Mouse (Mus musculus) liver, embryonic 13.5 days (tissue): Measurements from ENCODE around the gene Txnip. TPM values are rescaled to one million over a fixed set of nuclear protein-coding genes. Genes with fewer than 3 reads are reported as not detected.
"Not testable (repeated sequence)": the region's sequence is repeated elsewhere in the genome, so short reads cannot be mapped to it uniquely, and the experiment has no call there.

Experiments
- ATAC-seq: fragments of 200-750 bp; cut with Nextera tagmentation; 2 replicates; pipeline ENCODE4 v1.8.0; 2017; ENCODE audit warnings: low read depth, mild to moderate bottlenecking, moderate number of reproducible peaks, moderate library complexity
- DNase-seq: peaks from one replicate; pipeline ENCODE4 v3.0.0; 2022
- H3K27ac ChIP-seq: fragments of 300-500 bp; sonication (generic); 2 replicates; pipeline ENCODE4 v1.5.1; 2015; ENCODE audit warnings: moderate library complexity, mild to moderate bottlenecking, inconsistent platforms
- H3K27me3 ChIP-seq: fragments of 300-500 bp; sonication (generic); 2 replicates; pipeline ENCODE4 v1.6.1; 2015; ENCODE audit warnings: mild to moderate bottlenecking, inconsistent platforms
- H3K36me3 ChIP-seq: fragments of 300-500 bp; sonication (generic); 2 replicates; pipeline ENCODE4 v1.6.1; 2015; ENCODE audit warnings: mild to moderate bottlenecking, inconsistent platforms
- H3K4me1 ChIP-seq: fragments of 300-500 bp; sonication (generic); replicated peaks from 2 replicates; pipeline ENCODE4 v1.6.1; 2015; ENCODE audit warnings: inconsistent platforms
- H3K4me2 ChIP-seq: fragments of 300-500 bp; sonication (generic); 2 replicates; pipeline ENCODE4 v1.6.1; 2015; ENCODE audit warnings: inconsistent platforms, mild to moderate bottlenecking, moderate library complexity
- H3K4me3 ChIP-seq: fragments of 300-500 bp; sonication (generic); replicated peaks from 2 replicates; pipeline ENCODE4 v1.5.1; 2015; ENCODE audit warnings: mild to moderate bottlenecking, inconsistent platforms
- H3K9ac ChIP-seq: fragments of 300-500 bp; sonication (generic); 2 replicates; pipeline ENCODE4 v1.6.1; 2015; ENCODE audit warnings: mild to moderate bottlenecking, inconsistent platforms
- H3K9me3 ChIP-seq: fragments of 300-500 bp; sonication (generic); replicated peaks from 2 replicates; pipeline ENCODE4 v1.6.1; 2016; ENCODE audit warnings: inconsistent platforms
- WGBS: fragments of 180-500 bp; shearing (Covaris S2); methylation state at CpG from one replicate; pipeline ENCODE4 v1.1.7; 2015; ENCODE audit not compliant: insufficient replicate concordance; 5-methylcytosine and 5-hydroxymethylcytosine counted together
- polyA plus RNA-seq: library from polyadenylated mRNA; unstranded; fragments of >200 nt; fragmentation: Nextera tagmentation; extraction: Ambion mirVana; gene quantifications from 2 replicates; pipeline ENCODE4 v1.2.1, GENCODE M21; 2015

Gene Txnip
- polyA plus RNA-seq = 29.7 and 29.9 TPM in 2 replicates

GRCm38 (mm10) chr3:96557694-96558093 is at the start of gene Txnip:
TSS of gene Txnip (plus strand) at chr3:96557957.
- Histone ChIP-seq H3K4me3 (peak within 1 kb of the TSS; percentile 74), H3K27me3 (no peaks in the 10 kb centered on the region), H3K9me3 (no peaks in the 10 kb centered on the region), H3K36me3 (peaks cover 24% of the 10 kb centered on the region), H3K4me1 (peaks cover 67% of the 10 kb centered on the region), H3K9ac (peak within 1 kb of the TSS; percentile 90), H3K27ac (peak within 1 kb of the TSS; percentile 91), H3K4me2 (peak within 1 kb of the TSS; percentile 86)
- ATAC-seq (peak; percentile 99), DNase-seq (peak; percentile 98)
- under 1% methylated on average over 26 of the region's 26 CpGs for WGBS

GRCm38 (mm10) chr3:96507966-96508365 is 49.8 kb upstream of the Txnip start:
- 88% methylated on average over 8 of the region's 9 CpGs for WGBS
- H3K9me3 ChIP-seq, H3K9ac ChIP-seq, H3K4me3 ChIP-seq, H3K4me1 ChIP-seq, H3K27ac ChIP-seq, H3K36me3 ChIP-seq, H3K4me2 ChIP-seq, H3K27me3 ChIP-seq, DNase-seq, ATAC-seq: not testable (repeated sequence)

DNA sequence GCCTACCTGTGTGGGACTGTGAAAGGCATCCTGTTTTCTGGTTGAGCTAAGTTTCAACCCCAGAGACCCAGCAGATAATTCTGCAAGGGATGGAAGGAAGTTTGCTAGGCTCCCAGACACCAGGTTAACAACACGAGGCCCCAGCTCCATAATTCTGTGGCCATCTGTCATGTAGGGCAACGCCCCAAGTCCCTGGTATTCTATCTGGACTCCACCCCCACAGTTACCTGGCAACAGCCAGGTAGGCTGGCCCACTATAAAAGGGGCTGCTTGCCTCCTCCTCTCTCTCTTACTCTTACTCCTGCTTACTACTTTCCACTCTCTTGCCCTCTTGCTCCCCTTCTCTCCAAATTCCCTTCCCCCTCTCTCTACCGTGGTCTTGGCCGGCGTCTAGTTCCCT is 37.6 kb upstream of the Txnip start:
- Histone ChIP-seq H3K4me2 (no peak overlapping the region), H3K4me3 (no peak overlapping the region), H3K9me3 (no peaks in the 10 kb centered on the region), H3K9ac (no peak overlapping the region), H3K27me3 (peaks cover 12% of the 10 kb centered on the region; the same call in 1 of the 2 replicates), H3K4me1 (peaks cover 3% of the 10 kb centered on the region; the same call in 1 of the 2 replicates), H3K27ac (no peak overlapping the region), H3K36me3 (no peaks in the 10 kb centered on the region)
- 50% methylated on average over 5 of the region's 5 CpGs for WGBS
- DNase-seq (no peak), ATAC-seq (no peak)

DNA sequence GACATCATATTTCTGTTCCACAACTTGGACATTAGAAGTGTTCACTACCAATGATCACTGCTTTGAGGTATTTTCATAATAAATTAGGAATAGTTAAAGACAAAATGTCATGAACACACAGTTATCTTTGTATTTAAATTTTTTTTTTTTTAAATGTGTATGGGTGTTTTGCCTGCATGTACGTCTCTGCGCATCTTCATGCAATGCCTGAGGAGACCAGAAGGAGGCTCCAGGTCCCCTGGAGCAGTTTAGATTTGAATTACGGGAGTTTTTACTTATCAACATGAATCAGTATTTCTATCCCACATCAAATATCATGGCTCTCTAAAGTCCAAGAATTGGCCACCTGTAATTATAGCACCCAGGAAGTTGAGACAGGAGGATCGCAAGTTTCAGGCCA is 35.6 kb upstream of the Txnip start:
- Histone ChIP-seq H3K36me3 (no peaks in the 10 kb centered on the region), H3K4me1 (peaks cover 7% of the 10 kb centered on the region; the same call in 1 of the 2 replicates), H3K9ac (no peak overlapping the region), H3K27ac (no peak overlapping the region), H3K9me3 (no peaks in the 10 kb centered on the region), H3K4me3 (no peak overlapping the region), H3K4me2 (no peak overlapping the region), H3K27me3 (peaks cover 31% of the 10 kb centered on the region)
- ATAC-seq (no peak), DNase-seq (no peak)
- WGBS = 55% methylated on average over 4 of the region's 4 CpGs

GRCm38 (mm10) chr3:96524028-96524810 is 33.5 kb upstream of the Txnip start:
- DNase-seq = no peak
- no peaks in the 10 kb centered on the region for H3K9me3 ChIP-seq
- no peak overlapping the region for H3K27ac ChIP-seq
- peaks cover 10% of the 10 kb centered on the region; the same call in 1 of the 2 replicates for H3K4me1 ChIP-seq
- WGBS = 61% methylated on average over 12 of the region's 12 CpGs
- ATAC-seq = no peak
- peaks cover 52% of the 10 kb centered on the region for H3K27me3 ChIP-seq
- no peak overlapping the region for H3K4me2 ChIP-seq
- H3K9ac ChIP-seq = no peak overlapping the region
- no peaks in the 10 kb centered on the region for H3K36me3 ChIP-seq
- H3K4me3 ChIP-seq = no peak overlapping the region

DNA sequence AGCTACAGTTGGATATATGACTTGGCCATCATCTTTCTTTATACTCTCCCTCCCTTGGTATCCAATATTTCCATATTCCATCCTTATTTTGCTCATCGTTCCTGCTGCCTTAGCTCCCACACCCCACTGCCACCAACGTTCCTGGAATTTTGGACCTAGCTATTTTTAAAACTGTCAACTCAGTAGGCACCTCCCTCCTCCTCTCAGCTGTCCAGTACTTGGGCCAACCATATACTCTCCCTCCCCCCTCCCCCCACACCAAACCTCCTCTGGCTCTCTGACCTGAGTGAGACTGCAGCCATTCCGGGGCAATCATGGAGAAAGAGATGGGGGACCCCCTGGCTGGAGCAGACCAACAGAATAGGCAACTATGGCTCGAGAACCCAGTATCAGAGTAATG is 32.8 kb upstream of the Txnip start, which contains the start of gene Hfe2:
Gene Hfe2, plus strand, starts transcription at position 259 of the 400 bp plus-strand sequence.
- peaks cover 10% of the 10 kb centered on the region; the same call in 1 of the 2 replicates for H3K4me1 ChIP-seq
- no peaks in the 10 kb centered on the region for H3K36me3 ChIP-seq
- peaks cover 58% of the 10 kb centered on the region for H3K27me3 ChIP-seq
- H3K4me3 ChIP-seq = no peak within 1 kb of the TSS
- no peak within 1 kb of the TSS for H3K9ac ChIP-seq
- H3K4me2 ChIP-seq = peak within 1 kb of the TSS; percentile 7; the same call in 1 of the 2 replicates
- ATAC-seq (no peak), DNase-seq (no peak)
- 47% methylated on average over 4 of the region's 4 CpGs for WGBS
- H3K9me3 ChIP-seq = no peaks in the 10 kb centered on the region
- no peak within 1 kb of the TSS for H3K27ac ChIP-seq

GRCm38 (mm10) chr3:96526013-96526762 is 31.6 kb upstream of the Txnip start:
- Histone ChIP-seq H3K4me2 (peak overlapping the region; percentile 62), H3K4me1 (peaks cover 8% of the 10 kb centered on the region; the same call in 1 of the 2 replicates), H3K9me3 (no peaks in the 10 kb centered on the region), H3K27ac (no peak overlapping the region), H3K27me3 (peaks cover 68% of the 10 kb centered on the region), H3K4me3 (no peak overlapping the region), H3K9ac (no peak overlapping the region), H3K36me3 (no peaks in the 10 kb centered on the region)
- peak; percentile 72 for ATAC-seq
- whole genome bisulfite sequencing = 50% methylated on average over 11 of the region's 11 CpGs
- DNase-seq = no peak

DNA sequence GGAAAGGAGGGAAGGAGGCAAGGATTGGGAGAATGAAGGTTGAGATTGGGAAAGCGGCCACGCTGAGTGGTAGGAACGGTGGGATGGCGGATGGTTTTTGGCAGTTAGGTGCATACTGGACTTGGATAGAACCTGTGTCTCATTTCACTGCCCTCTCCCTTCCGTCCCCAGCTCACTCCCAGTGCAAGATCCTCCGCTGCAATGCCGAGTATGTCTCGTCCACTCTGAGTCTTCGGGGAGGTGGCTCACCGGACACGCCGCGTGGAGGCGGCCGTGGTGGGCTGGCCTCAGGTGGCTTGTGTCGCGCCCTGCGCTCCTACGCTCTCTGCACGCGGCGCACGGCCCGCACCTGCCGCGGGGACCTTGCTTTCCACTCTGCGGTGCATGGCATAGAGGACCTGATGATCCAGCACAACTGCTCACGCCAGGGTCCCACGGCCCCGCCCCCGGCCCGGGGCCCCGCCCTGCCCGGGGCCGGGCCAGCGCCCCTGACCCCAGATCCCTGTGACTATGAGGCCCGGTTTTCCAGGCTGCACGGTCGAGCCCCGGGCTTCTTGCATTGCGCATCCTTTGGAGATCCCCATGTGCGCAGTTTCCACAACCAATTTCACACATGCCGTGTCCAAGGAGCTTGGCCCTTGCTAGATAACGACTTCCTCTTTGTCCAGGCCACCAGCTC is 30.8 kb upstream of the Txnip start:
- Histone ChIP-seq H3K4me3 (peak overlapping the region; percentile 47), H3K27me3 (peaks cover 68% of the 10 kb centered on the region), H3K27ac (no peak overlapping the region), H3K36me3 (no peaks in the 10 kb centered on the region), H3K4me1 (peaks cover 8% of the 10 kb centered on the region; the same call in 1 of the 2 replicates), H3K4me2 (peak overlapping the region; percentile 62), H3K9ac (peak overlapping the region; percentile 47), H3K9me3 (no peaks in the 10 kb centered on the region)
- WGBS = 5% methylated on average over 44 of the region's 44 CpGs
- peak; percentile 51; the same call in 1 of the 2 replicates for ATAC-seq
- no peak for DNase-seq

GRCm38 (mm10) chr3:96528506-96528905 is 29.3 kb upstream of the Txnip start:
- H3K9ac ChIP-seq = no peak overlapping the region
- H3K36me3 ChIP-seq = no peaks in the 10 kb centered on the region
- no peak overlapping the region for H3K4me3 ChIP-seq
- H3K4me2 ChIP-seq = no peak overlapping the region
- DNase-seq (no peak), ATAC-seq (no peak)
- 36% methylated on average over 9 of the region's 9 CpGs for WGBS
- no peaks in the 10 kb centered on the region for H3K9me3 ChIP-seq
- peaks cover 68% of the 10 kb centered on the region for H3K27me3 ChIP-seq
- peaks cover 8% of the 10 kb centered on the region; the same call in 1 of the 2 replicates for H3K4me1 ChIP-seq
- H3K27ac ChIP-seq = no peak overlapping the region

DNA sequence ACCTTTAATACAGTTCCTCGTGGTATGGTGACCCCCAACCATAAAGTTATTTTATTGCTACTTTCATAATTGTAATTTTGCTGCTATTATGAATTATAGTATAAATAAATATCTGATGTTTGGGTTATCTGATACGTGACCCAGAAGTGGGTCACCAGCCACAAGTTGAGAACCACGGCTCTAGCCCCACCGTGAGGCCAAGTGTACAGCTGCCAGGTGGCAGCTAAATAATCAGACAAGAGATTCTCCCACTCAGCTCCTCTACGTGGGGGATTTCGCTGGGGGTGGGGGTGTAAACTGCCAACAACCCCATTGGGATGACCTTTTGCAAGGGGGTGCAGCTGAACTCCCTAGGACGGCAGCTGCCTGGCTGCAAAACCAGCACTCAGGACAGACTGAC is 25.7 kb upstream of the Txnip start:
- Histone ChIP-seq H3K36me3 (no peaks in the 10 kb centered on the region), H3K4me2 (no peak overlapping the region), H3K27ac (no peak overlapping the region), H3K9ac (no peak overlapping the region), H3K4me1 (peaks cover 5% of the 10 kb centered on the region; the same call in 1 of the 2 replicates), H3K4me3 (no peak overlapping the region), H3K27me3 (peaks cover 38% of the 10 kb centered on the region), H3K9me3 (no peaks in the 10 kb centered on the region)
- no peak for ATAC-seq
- WGBS = 44% methylated on average over 7 of the region's 7 CpGs
- no peak for DNase-seq

- Histone ChIP-seq H3K4me1 (no peaks in the 10 kb centered on the region), H3K27ac (no peak overlapping the region), H3K9me3 (no peaks in the 10 kb centered on the region), H3K4me2 (no peak overlapping the region), H3K9ac (no peak overlapping the region), H3K27me3 (peaks cover 16% of the 10 kb centered on the region), H3K4me3 (no peak overlapping the region), H3K36me3 (no peaks in the 10 kb centered on the region)
- 47% methylated on average over 2 of the region's 2 CpGs for WGBS
- no peak for DNase-seq
- ATAC-seq = no peak
Measured at GRCm38 (mm10) chr3:96534300-96534699, 23.5 kb upstream of the Txnip start.
